In genomic region chr12:79949101-79949824, GRCm38 (mm10) we compare ENCODE assay signal across 9 mouse cellular contexts.
DNase-seq lines count a peak whose midpoint lies in the region; ATAC-seq and TF ChIP-seq lines count a peak whose summit lies in the region.
"Had no signal": no experiment of that assay in that cellular context is flagged by ENCODE, and none has a peak within 500 bp of the region (broad histone marks: within the 10 kb centered on the region; RNA-seq: fewer than 3 reads in every experiment).

No protein-coding gene starts in this region.

- peak; percentile 60 for DNase-seq in NIH3T3 (ENCODE audit: low read depth)
- peak; percentile 67 for DNase-seq in embryo, embryonic 9.5 days (ENCODE audit: extremely low spot score)
- DNase-seq in heart, postnatal 0 days (ENCODE audit: low spot score) = peak; percentile 78
- peak; percentile 91 for DNase-seq in kidney, postnatal 14 days
- DNase-seq in thymus, adult 18-20 months = no peak
- no peak for DNase-seq in cerebellum, adult 9-10 months
- DNase-seq in spleen, postnatal 14 days (ENCODE audit: low spot score in 2 of 2) = no peak

- H3K9me3 ChIP-seq in heart, postnatal 0 days (replicated peaks; ENCODE audit: control insufficient read depth, low read length) = no peaks in the 10 kb centered on the region
- no peaks in the 10 kb centered on the region for H3K9me3 ChIP-seq in neural tube, embryonic 12.5 days
- H3K9me3 ChIP-seq: liver, embryonic 15.5 days had no signal

- H3K36me3 ChIP-seq in heart, postnatal 0 days (replicated peaks; ENCODE audit: control insufficient read depth, insufficient read depth, low read length) = no peaks in the 10 kb centered on the region
- no peaks in the 10 kb centered on the region for H3K36me3 ChIP-seq in neural tube, embryonic 12.5 days
- H3K36me3 ChIP-seq: liver, embryonic 15.5 days had no signal

- no peak overlapping the region for H3K9ac ChIP-seq in heart, postnatal 0 days (replicated peaks; ENCODE audit: low read depth, low read length)
- no peak overlapping the region for H3K9ac ChIP-seq in neural tube, embryonic 12.5 days
- H3K9ac ChIP-seq: liver, embryonic 15.5 days had no signal

- peak; percentile 62 for ATAC-seq in heart, postnatal 0 days (ENCODE audit: insufficient read depth, low read depth)
- ATAC-seq in neural tube, embryonic 12.5 days (ENCODE audit: low FRiP score, low read depth) = 0 out of 2 replicates have a peak, but pooled peaks have one; percentile 33

- TF ChIP-seq CTCF in heart, postnatal 0 days (IDR thresholded peaks at IDR 0.05; ENCODE audit: low read depth) = no peak

- H3K4me3 ChIP-seq in heart, postnatal 0 days (ENCODE audit: low read depth, low read length) = no peak overlapping the region
- no peak overlapping the region for H3K4me3 ChIP-seq in neural tube, embryonic 12.5 days
- H3K4me3 ChIP-seq: liver, embryonic 15.5 days had no signal

- TF ChIP-seq EP300 in heart, postnatal 0 days (IDR thresholded peaks at IDR 0.05; ENCODE audit: low read depth) = no peak

- no peak overlapping the region for H3K4me2 ChIP-seq in heart, postnatal 0 days (ENCODE audit: low read depth, low read length)
- no peak overlapping the region for H3K4me2 ChIP-seq in neural tube, embryonic 12.5 days (replicated peaks)
- H3K4me2 ChIP-seq: liver, embryonic 15.5 days had no signal

- no peaks in the 10 kb centered on the region for H3K27me3 ChIP-seq in heart, postnatal 0 days (ENCODE audit: control insufficient read depth, insufficient read depth, low read length)
- H3K27me3 ChIP-seq in neural tube, embryonic 12.5 days (replicated peaks) = 0 out of 2 replicates have a peak, but pooled peaks cover 2% of the 10 kb centered on the region
- H3K27me3 ChIP-seq: liver, embryonic 15.5 days had no signal

- 0 out of 2 replicates have a peak, but pooled peaks cover 8% of the 10 kb centered on the region for H3K4me1 ChIP-seq in heart, postnatal 0 days (ENCODE audit: control insufficient read depth, insufficient read depth)
- peaks cover 22% of the 10 kb centered on the region for H3K4me1 ChIP-seq in neural tube, embryonic 12.5 days

- H3K27ac ChIP-seq in heart, postnatal 0 days (ENCODE audit: low read depth) = peak overlapping the region; percentile 54
- no peak overlapping the region for H3K27ac ChIP-seq in neural tube, embryonic 12.5 days
- H3K27ac ChIP-seq: liver, embryonic 15.5 days had no signal

- 28% methylated on average over 14 of the region's 14 CpGs for whole genome bisulfite sequencing in heart, postnatal 0 days
- WGBS in neural tube, embryonic 12.5 days = 33% methylated on average over 14 of the region's 14 CpGs

Comparison
In these comparisons a context has a peak if more than half of its experiments do, and no peak if none do; other contexts are left out.
1. DNase-seq: peak in NIH3T3 (single experiment), embryo, embryonic 9.5 days (single experiment), heart, postnatal 0 days (single experiment) and kidney, postnatal 14 days (single experiment); none in thymus, adult 18-20 months (0 of 2), cerebellum, adult 9-10 months (single experiment) and spleen, postnatal 14 days (0 of 2).